Mouse (Mus musculus) hindbrain, embryonic 12.5 days (tissue): ENCODE measurements around the gene Pgm2. TPM values are rescaled to one million over a fixed set of nuclear protein-coding genes. Genes with fewer than 3 reads are reported as not detected.
A peak's percentile ranks its signal among the peaks of the same experiment; 100 is the strongest.

Source experiments
- ATAC-seq: fragments of 200-750 bp; cut with Nextera tagmentation; 2 replicates; pipeline ENCODE4 v1.8.0; 2017; ENCODE audit warnings: moderate TSS enrichment; ENCODE audit not compliant: low FRiP score
- H3K27ac ChIP-seq: fragments of 300-500 bp; sonication (generic); 2 replicates; pipeline ENCODE4 v1.5.1; 2016; ENCODE audit warnings: mild to moderate bottlenecking
- H3K27me3 ChIP-seq: fragments of 300-500 bp; sonication (generic); 2 replicates; pipeline ENCODE4 v1.6.1; 2016; ENCODE audit warnings: mild to moderate bottlenecking
- H3K36me3 ChIP-seq: fragments of 300-500 bp; sonication (generic); 2 replicates; pipeline ENCODE4 v1.6.1; 2016; ENCODE audit warnings: mild to moderate bottlenecking
- H3K4me1 ChIP-seq: fragments of 300-500 bp; sonication (generic); 2 replicates; pipeline ENCODE4 v1.6.1; 2016
- H3K4me2 ChIP-seq: fragments of 300-500 bp; sonication (generic); replicated peaks from 2 replicates; pipeline ENCODE4 v1.6.1; 2016; ENCODE audit warnings: mild to moderate bottlenecking
- H3K4me3 ChIP-seq: fragments of 300-500 bp; sonication (generic); 2 replicates; pipeline ENCODE4 v1.5.1; 2016; ENCODE audit warnings: mild to moderate bottlenecking
- H3K9ac ChIP-seq: fragments of 300-500 bp; sonication (generic); 2 replicates; pipeline ENCODE4 v1.6.1; 2016; ENCODE audit warnings: mild to moderate bottlenecking, moderate library complexity
- H3K9me3 ChIP-seq: fragments of 300-500 bp; sonication (generic); replicated peaks from 2 replicates; pipeline ENCODE4 v1.6.1; 2016; ENCODE audit warnings: mild to moderate bottlenecking
- WGBS: fragments of 180-500 bp; shearing (Covaris S2); methylation state at CpG from one replicate; pipeline ENCODE4 v1.1.7; 2016; 5-methylcytosine and 5-hydroxymethylcytosine counted together
- polyA plus RNA-seq: library from polyadenylated mRNA; unstranded; fragments of >200 nt; fragmentation: Nextera tagmentation; extraction: Ambion mirVana; gene quantifications from 2 replicates; pipeline ENCODE4 v1.2.1, GENCODE M21; 2016

Gene Pgm2
- polyA plus RNA-seq, 1 experiment from 2014 or later, result 29.4 TPM

- Histone ChIP-seq H3K4me3 (no peak within 1 kb of the TSS), H3K27ac (0 out of 2 replicates have a peak within 1 kb of the TSS, but pooled peaks have one; percentile 12), H3K27me3 (peaks cover 38% of the 10 kb centered on the region), H3K4me2 (no peak within 1 kb of the TSS), H3K9ac (no peak within 1 kb of the TSS), H3K9me3 (no peaks in the 10 kb centered on the region), H3K4me1 (peaks cover 14% of the 10 kb centered on the region), H3K36me3 (no peaks in the 10 kb centered on the region)
- ATAC-seq, result no peak
- WGBS, result 46% methylated on average over 11 of the region's 11 CpGs
Observed at GRCm38 (mm10) chr5:64155861-64156550, 63.3 kb downstream of the Pgm2 start, which contains the start of gene Tbc1d1. Tbc1d1 (plus strand) TSS chr5:64156305.

GRCm38 (mm10) chr5:64156579-64156978 lies 63.8 kb downstream of the Pgm2 start:
- H3K9ac ChIP-seq, result no peak overlapping the region
- H3K4me2 ChIP-seq, result no peak overlapping the region
- H3K27me3 ChIP-seq, result peaks cover 44% of the 10 kb centered on the region
- peaks cover 14% of the 10 kb centered on the region for H3K4me1 ChIP-seq
- WGBS, result 46% methylated on average over 4 of the region's 4 CpGs
- H3K36me3 ChIP-seq, result no peaks in the 10 kb centered on the region
- no peaks in the 10 kb centered on the region for H3K9me3 ChIP-seq
- ATAC-seq, result no peak
- H3K27ac ChIP-seq, result 0 out of 2 replicates have a peak overlapping the region, but pooled peaks have one; percentile 12
- no peak overlapping the region for H3K4me3 ChIP-seq

- WGBS, result 62% methylated on average over 1 of the region's 1 CpGs
- peaks cover 55% of the 10 kb centered on the region for H3K27me3 ChIP-seq
- ATAC-seq, result no peak
- H3K4me3 ChIP-seq, result no peak overlapping the region
- H3K9ac ChIP-seq, result no peak overlapping the region
- peaks cover 14% of the 10 kb centered on the region for H3K4me1 ChIP-seq
- no peaks in the 10 kb centered on the region for H3K9me3 ChIP-seq
- H3K27ac ChIP-seq, result no peak overlapping the region
- no peak overlapping the region for H3K4me2 ChIP-seq
- no peaks in the 10 kb centered on the region for H3K36me3 ChIP-seq
Observed at GRCm38 (mm10) chr5:64157926-64158325, 65.2 kb downstream of the Pgm2 start.

- Histone ChIP-seq H3K9me3 (no peaks in the 10 kb centered on the region), H3K4me2 (0 out of 2 replicates have a peak overlapping the region, but pooled peaks have one; percentile 100), H3K27me3 (peaks cover 55% of the 10 kb centered on the region), H3K4me3 (no peak overlapping the region), H3K9ac (no peak overlapping the region), H3K36me3 (no peaks in the 10 kb centered on the region), H3K4me1 (peaks cover 14% of the 10 kb centered on the region), H3K27ac (no peak overlapping the region)
- WGBS, result 36% methylated on average over 4 of the region's 4 CpGs
- ATAC-seq, result no peak
Observed at GRCm38 (mm10) chr5:64158501-64158900, 65.8 kb downstream of the Pgm2 start.

- ATAC-seq, result peak; percentile 69
- H3K27me3 ChIP-seq, result peaks cover 55% of the 10 kb centered on the region
- H3K4me3 ChIP-seq, result peak overlapping the region; percentile 50
- peaks cover 14% of the 10 kb centered on the region for H3K4me1 ChIP-seq
- H3K9me3 ChIP-seq, result no peaks in the 10 kb centered on the region
- no peaks in the 10 kb centered on the region for H3K36me3 ChIP-seq
- under 1% methylated on average over 38 of the region's 39 CpGs for WGBS
- no peak overlapping the region for H3K27ac ChIP-seq
- H3K4me2 ChIP-seq, result peak overlapping the region; percentile 100
- peak overlapping the region; percentile 52 for H3K9ac ChIP-seq
Observed at GRCm38 (mm10) chr5:64159065-64159780, 66.5 kb downstream of the Pgm2 start.

GRCm38 (mm10) chr5:64159781-64160704 lies 67.3 kb downstream of the Pgm2 start:
- peak overlapping the region; percentile 52 for H3K9ac ChIP-seq
- H3K27ac ChIP-seq, result no peak overlapping the region
- peak overlapping the region; percentile 50 for H3K4me3 ChIP-seq
- H3K4me1 ChIP-seq, result peaks cover 14% of the 10 kb centered on the region
- H3K27me3 ChIP-seq, result peaks cover 55% of the 10 kb centered on the region
- WGBS, result under 1% methylated on average over 48 of the region's 63 CpGs
- no peaks in the 10 kb centered on the region for H3K9me3 ChIP-seq
- no peaks in the 10 kb centered on the region for H3K36me3 ChIP-seq
- H3K4me2 ChIP-seq, result peak overlapping the region; percentile 100
- ATAC-seq, result peak; percentile 91

- H3K9me3 ChIP-seq, result no peaks in the 10 kb centered on the region
- ATAC-seq, result peak; percentile 7; the same call in 1 of the 2 replicates
- H3K27me3 ChIP-seq, result peaks cover 55% of the 10 kb centered on the region
- H3K9ac ChIP-seq, result peak overlapping the region; percentile 52; the same call in 1 of the 2 replicates
- peak overlapping the region; percentile 100 for H3K4me2 ChIP-seq
- peak overlapping the region; percentile 50 for H3K4me3 ChIP-seq
- WGBS, result 2% methylated on average over 23 of the region's 23 CpGs
- no peaks in the 10 kb centered on the region for H3K36me3 ChIP-seq
- no peak overlapping the region for H3K27ac ChIP-seq
- H3K4me1 ChIP-seq, result peaks cover 14% of the 10 kb centered on the region
Observed at GRCm38 (mm10) chr5:64160705-64161391, 68.1 kb downstream of the Pgm2 start.

GRCm38 (mm10) chr5:64161917-64162316 lies 69.2 kb downstream of the Pgm2 start:
- no peak for ATAC-seq
- H3K27me3 ChIP-seq, result peaks cover 51% of the 10 kb centered on the region
- H3K27ac ChIP-seq, result no peak overlapping the region
- no peaks in the 10 kb centered on the region for H3K36me3 ChIP-seq
- H3K9me3 ChIP-seq, result no peaks in the 10 kb centered on the region
- H3K4me3 ChIP-seq, result no peak overlapping the region
- WGBS, result 82% methylated on average over 3 of the region's 3 CpGs
- no peak overlapping the region for H3K4me2 ChIP-seq
- H3K9ac ChIP-seq, result no peak overlapping the region
- H3K4me1 ChIP-seq, result peaks cover 14% of the 10 kb centered on the region

- peaks cover 50% of the 10 kb centered on the region for H3K27me3 ChIP-seq
- 86% methylated on average over 5 of the region's 5 CpGs for WGBS
- no peaks in the 10 kb centered on the region for H3K36me3 ChIP-seq
- H3K4me1 ChIP-seq, result peaks cover 14% of the 10 kb centered on the region
- no peak for ATAC-seq
- no peaks in the 10 kb centered on the region for H3K9me3 ChIP-seq
- no peak overlapping the region for H3K4me3 ChIP-seq
- H3K4me2 ChIP-seq, result no peak overlapping the region
- H3K9ac ChIP-seq, result no peak overlapping the region
- no peak overlapping the region for H3K27ac ChIP-seq
Observed at GRCm38 (mm10) chr5:64162582-64162981, 69.8 kb downstream of the Pgm2 start.

GRCm38 (mm10) chr5:64164414-64164813 lies 71.7 kb downstream of the Pgm2 start:
- no peak for ATAC-seq
- H3K36me3 ChIP-seq, result no peaks in the 10 kb centered on the region

GRCm38 (mm10) chr5:64165826-64166225 lies 73.1 kb downstream of the Pgm2 start:
- H3K4me1 ChIP-seq, result peaks cover 2% of the 10 kb centered on the region
- no peak overlapping the region for H3K4me3 ChIP-seq
- H3K36me3 ChIP-seq, result no peaks in the 10 kb centered on the region
- WGBS, result 52% methylated on average over 2 of the region's 2 CpGs
- H3K9ac ChIP-seq, result no peak overlapping the region
- H3K9me3 ChIP-seq, result no peaks in the 10 kb centered on the region
- no peak overlapping the region for H3K27ac ChIP-seq
- H3K4me2 ChIP-seq, result no peak overlapping the region
- peaks cover 19% of the 10 kb centered on the region for H3K27me3 ChIP-seq
- ATAC-seq, result no peak

More at GRCm38 (mm10) chr5:64164414-64164813, 71.7 kb downstream of the Pgm2 start:
- Histone ChIP-seq H3K27ac (no peak overlapping the region), H3K4me3 (no peak overlapping the region), H3K9ac (no peak overlapping the region), H3K4me1 (peaks cover 10% of the 10 kb centered on the region), H3K4me2 (no peak overlapping the region), H3K27me3 (peaks cover 32% of the 10 kb centered on the region), H3K9me3 (no peaks in the 10 kb centered on the region)
- WGBS, result 86% methylated on average over 3 of the region's 3 CpGs
